Mouse (Mus musculus): Measurements from ENCODE around the gene Gm815. TPM values are rescaled to one million over a fixed set of nuclear protein-coding genes. Genes with fewer than 3 reads are reported as not detected.

The Gm815 gene
- polyA plus RNA-seq, 1 experiment, result not detected

GRCm38 (mm10) chr19:26846017-26846285, 39.7 kb upstream of the Gm815 start:
- Histone ChIP-seq H3K79me3 (ENCODE audit: low read depth) (no peaks in the 10 kb centered on the region), H3K27me3 (ENCODE audit: control insufficient read depth, insufficient read depth, insufficient read length) (no peaks in the 10 kb centered on the region), H3ac (ENCODE audit: control insufficient read depth, insufficient read length, low read depth) (no peak overlapping the region), H3K79me2 (ENCODE audit: control insufficient read depth, insufficient read depth) (no peaks in the 10 kb centered on the region), H3K36me3 (ENCODE audit: control insufficient read depth, insufficient read depth) (no peaks in the 10 kb centered on the region), H3K4me3 (ENCODE audit: insufficient read depth, poor library complexity, severe bottlenecking) (peak overlapping the region; percentile 32)
- TF ChIP-seq CEBPB (IDR thresholded peaks at IDR 0.05; ENCODE audit: low read depth) (no peak), USF1 (IDR thresholded peaks at IDR 0.05; ENCODE audit: low read depth) (no peak), MYOG (IDR thresholded peaks at IDR 0.05; ENCODE audit: control insufficient read depth, extremely low read depth, insufficient read length) (no peak), MYOD1 (IDR thresholded peaks at IDR 0.05; ENCODE audit: control insufficient read depth, insufficient read length, low read depth) (no peak), FOSL1 (IDR thresholded peaks at IDR 0.05; ENCODE audit: insufficient read depth, low read length, poor library complexity, severe bottlenecking) (no peak), CTCF (IDR thresholded peaks at IDR 0.05; ENCODE audit: control insufficient read depth, insufficient read depth, insufficient read length) (no peak), MAX (IDR thresholded peaks at IDR 0.05) (no peak)

GRCm38 (mm10) chr19:26851017-26851782, 34.5 kb upstream of the Gm815 start:
- no peak for TF ChIP-seq USF1 (IDR thresholded peaks at IDR 0.05; ENCODE audit: low read depth)
- no peak for TF ChIP-seq MYOD1 (IDR thresholded peaks at IDR 0.05; ENCODE audit: control insufficient read depth, insufficient read length, low read depth)
- Histone ChIP-seq H3K79me3 (ENCODE audit: low read depth) (no peaks in the 10 kb centered on the region), H3ac (ENCODE audit: control insufficient read depth, insufficient read length, low read depth) (no peak overlapping the region), H3K79me2 (ENCODE audit: control insufficient read depth, insufficient read depth) (no peaks in the 10 kb centered on the region), H3K27me3 (ENCODE audit: control insufficient read depth, insufficient read depth, insufficient read length) (no peaks in the 10 kb centered on the region), H3K36me3 (ENCODE audit: control insufficient read depth, insufficient read depth) (no peaks in the 10 kb centered on the region), H3K4me3 (ENCODE audit: insufficient read depth, poor library complexity, severe bottlenecking) (no peak overlapping the region)

GRCm38 (mm10) chr19:26852325-26852900, 33.3 kb upstream of the Gm815 start:
- no peak for TF ChIP-seq MAX (IDR thresholded peaks at IDR 0.05)
- TF ChIP-seq USF1 (IDR thresholded peaks at IDR 0.05; ENCODE audit: low read depth), result no peak
- H3K4me3 ChIP-seq (ENCODE audit: insufficient read depth, poor library complexity, severe bottlenecking), result no peak overlapping the region
- no peak overlapping the region for H3ac ChIP-seq (ENCODE audit: control insufficient read depth, insufficient read length, low read depth)
- no peaks in the 10 kb centered on the region for H3K79me2 ChIP-seq (ENCODE audit: control insufficient read depth, insufficient read depth)
- no peaks in the 10 kb centered on the region for H3K36me3 ChIP-seq (ENCODE audit: control insufficient read depth, insufficient read depth)
- H3K79me3 ChIP-seq (ENCODE audit: low read depth), result no peaks in the 10 kb centered on the region
- no peaks in the 10 kb centered on the region for H3K27me3 ChIP-seq (ENCODE audit: control insufficient read depth, insufficient read depth, insufficient read length)

GRCm38 (mm10) chr19:26853701-26854282, 31.9 kb upstream of the Gm815 start:
- H3K79me2 ChIP-seq (ENCODE audit: control insufficient read depth, insufficient read depth), result no peaks in the 10 kb centered on the region
- H3ac ChIP-seq (ENCODE audit: control insufficient read depth, insufficient read length, low read depth), result no peak overlapping the region
- no peak overlapping the region for H3K4me3 ChIP-seq (ENCODE audit: insufficient read depth, poor library complexity, severe bottlenecking)
- TF ChIP-seq MYOG (IDR thresholded peaks at IDR 0.05; ENCODE audit: control insufficient read depth, extremely low read depth, insufficient read length) (no peak), MAX (IDR thresholded peaks at IDR 0.05) (no peak), USF1 (IDR thresholded peaks at IDR 0.05; ENCODE audit: low read depth) (no peak), FOSL1 (IDR thresholded peaks at IDR 0.05; ENCODE audit: insufficient read depth, low read length, poor library complexity, severe bottlenecking) (no peak), CEBPB (IDR thresholded peaks at IDR 0.05; ENCODE audit: low read depth) (no peak), MYOD1 (IDR thresholded peaks at IDR 0.05; ENCODE audit: control insufficient read depth, insufficient read length, low read depth) (no peak), CTCF (IDR thresholded peaks at IDR 0.05; ENCODE audit: control insufficient read depth, insufficient read depth, insufficient read length) (no peak)
- H3K79me3 ChIP-seq (ENCODE audit: low read depth), result no peaks in the 10 kb centered on the region
- no peaks in the 10 kb centered on the region for H3K27me3 ChIP-seq (ENCODE audit: control insufficient read depth, insufficient read depth, insufficient read length)
- H3K36me3 ChIP-seq (ENCODE audit: control insufficient read depth, insufficient read depth), result no peaks in the 10 kb centered on the region

GRCm38 (mm10) chr19:26854661-26855060, 31.0 kb upstream of the Gm815 start:
- no peaks in the 10 kb centered on the region for H3K36me3 ChIP-seq (ENCODE audit: control insufficient read depth, insufficient read depth)
- H3K27me3 ChIP-seq (ENCODE audit: control insufficient read depth, insufficient read depth, insufficient read length), result no peaks in the 10 kb centered on the region
- TF ChIP-seq MYOD1 (IDR thresholded peaks at IDR 0.05; ENCODE audit: control insufficient read depth, insufficient read length, low read depth), result no peak
- TF ChIP-seq MAX (IDR thresholded peaks at IDR 0.05), result no peak
- no peak for TF ChIP-seq CTCF (IDR thresholded peaks at IDR 0.05; ENCODE audit: control insufficient read depth, insufficient read depth, insufficient read length)
- no peak for TF ChIP-seq MYOG (IDR thresholded peaks at IDR 0.05; ENCODE audit: control insufficient read depth, extremely low read depth, insufficient read length)
- TF ChIP-seq FOSL1 (IDR thresholded peaks at IDR 0.05; ENCODE audit: insufficient read depth, low read length, poor library complexity, severe bottlenecking), result no peak
- TF ChIP-seq USF1 (IDR thresholded peaks at IDR 0.05; ENCODE audit: low read depth), result no peak
- TF ChIP-seq CEBPB (IDR thresholded peaks at IDR 0.05; ENCODE audit: low read depth), result no peak
- no peak overlapping the region for H3ac ChIP-seq (ENCODE audit: control insufficient read depth, insufficient read length, low read depth)
- H3K79me2 ChIP-seq (ENCODE audit: control insufficient read depth, insufficient read depth), result no peaks in the 10 kb centered on the region
- H3K79me3 ChIP-seq (ENCODE audit: low read depth), result no peaks in the 10 kb centered on the region
- no peak overlapping the region for H3K4me3 ChIP-seq (ENCODE audit: insufficient read depth, poor library complexity, severe bottlenecking)

GRCm38 (mm10) chr19:26855152-26855551, 30.5 kb upstream of the Gm815 start:
- Histone ChIP-seq H3K27me3 (ENCODE audit: control insufficient read depth, insufficient read depth, insufficient read length) (no peaks in the 10 kb centered on the region), H3K79me3 (ENCODE audit: low read depth) (no peaks in the 10 kb centered on the region), H3K79me2 (ENCODE audit: control insufficient read depth, insufficient read depth) (no peaks in the 10 kb centered on the region), H3ac (ENCODE audit: control insufficient read depth, insufficient read length, low read depth) (no peak overlapping the region), H3K4me3 (ENCODE audit: insufficient read depth, poor library complexity, severe bottlenecking) (no peak overlapping the region), H3K36me3 (ENCODE audit: control insufficient read depth, insufficient read depth) (no peaks in the 10 kb centered on the region)
- TF ChIP-seq CEBPB (IDR thresholded peaks at IDR 0.05; ENCODE audit: low read depth) (no peak), CTCF (IDR thresholded peaks at IDR 0.05; ENCODE audit: control insufficient read depth, insufficient read depth, insufficient read length) (no peak), FOSL1 (IDR thresholded peaks at IDR 0.05; ENCODE audit: insufficient read depth, low read length, poor library complexity, severe bottlenecking) (no peak), MYOG (IDR thresholded peaks at IDR 0.05; ENCODE audit: control insufficient read depth, extremely low read depth, insufficient read length) (no peak)
